Mouse (Mus musculus) heart, postnatal 4 days (tissue): ENCODE measurements around the gene Prkca. TPM values are rescaled to one million over a fixed set of nuclear protein-coding genes. Genes with fewer than 3 reads are reported as not detected.

Experiments
- DNase-seq: peaks from one replicate; pipeline ENCODE4 v3.0.0; 2021
- total RNA-seq, 2 experiments: library from RNA; stranded (reverse); gene quantifications; 2 replicates each; pipeline ENCODE4 v1.2.3; 2021

The Prkca gene
- total RNA-seq, 2 experiments from 2014 or later = 52.2 to 57.1 TPM

DNA sequence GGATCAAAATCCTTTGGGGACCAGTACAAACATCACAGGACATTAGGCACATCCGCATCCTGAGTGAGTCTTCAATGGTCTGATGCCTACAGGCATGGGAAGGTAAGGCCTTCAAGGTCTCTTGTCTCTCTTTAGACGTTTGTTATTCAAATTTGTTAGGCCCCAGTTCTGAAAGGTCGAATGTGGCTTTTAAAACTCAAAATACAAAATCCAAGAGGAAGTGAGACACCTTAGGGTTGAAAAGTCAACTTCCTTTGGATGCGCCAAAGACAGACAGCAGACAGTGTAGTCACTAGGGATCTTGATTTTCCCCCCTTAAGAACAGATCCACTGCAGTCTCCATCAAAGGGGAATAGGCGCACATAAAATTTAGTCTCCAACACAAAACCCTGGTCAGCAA, 187.6 kb downstream of the Prkca start:
- no peak for DNase-seq

DNA sequence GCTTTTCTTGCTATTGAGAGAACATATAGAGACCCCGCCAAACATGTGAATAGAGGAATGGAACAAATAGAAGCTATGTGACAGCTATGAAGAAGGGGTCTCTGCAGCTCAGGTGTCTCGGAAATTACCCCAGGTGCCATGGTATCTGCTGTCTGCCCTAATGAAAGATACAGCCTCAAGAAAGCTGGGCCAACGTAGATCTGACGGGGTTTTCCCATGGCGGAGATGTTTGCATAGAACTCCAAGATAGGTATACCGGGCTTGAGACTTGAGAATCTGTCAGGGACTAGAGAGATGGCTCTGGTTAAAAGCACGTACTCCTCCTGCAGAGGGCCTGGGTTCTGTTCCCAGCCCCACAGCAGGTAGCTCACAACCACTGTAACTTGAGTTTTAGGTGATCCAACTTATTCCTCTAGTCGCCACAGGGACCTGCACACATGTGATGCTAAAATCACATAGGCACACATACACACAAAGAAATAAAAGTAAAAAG, 188.6 kb downstream of the Prkca start:
- no peak for DNase-seq

DNA sequence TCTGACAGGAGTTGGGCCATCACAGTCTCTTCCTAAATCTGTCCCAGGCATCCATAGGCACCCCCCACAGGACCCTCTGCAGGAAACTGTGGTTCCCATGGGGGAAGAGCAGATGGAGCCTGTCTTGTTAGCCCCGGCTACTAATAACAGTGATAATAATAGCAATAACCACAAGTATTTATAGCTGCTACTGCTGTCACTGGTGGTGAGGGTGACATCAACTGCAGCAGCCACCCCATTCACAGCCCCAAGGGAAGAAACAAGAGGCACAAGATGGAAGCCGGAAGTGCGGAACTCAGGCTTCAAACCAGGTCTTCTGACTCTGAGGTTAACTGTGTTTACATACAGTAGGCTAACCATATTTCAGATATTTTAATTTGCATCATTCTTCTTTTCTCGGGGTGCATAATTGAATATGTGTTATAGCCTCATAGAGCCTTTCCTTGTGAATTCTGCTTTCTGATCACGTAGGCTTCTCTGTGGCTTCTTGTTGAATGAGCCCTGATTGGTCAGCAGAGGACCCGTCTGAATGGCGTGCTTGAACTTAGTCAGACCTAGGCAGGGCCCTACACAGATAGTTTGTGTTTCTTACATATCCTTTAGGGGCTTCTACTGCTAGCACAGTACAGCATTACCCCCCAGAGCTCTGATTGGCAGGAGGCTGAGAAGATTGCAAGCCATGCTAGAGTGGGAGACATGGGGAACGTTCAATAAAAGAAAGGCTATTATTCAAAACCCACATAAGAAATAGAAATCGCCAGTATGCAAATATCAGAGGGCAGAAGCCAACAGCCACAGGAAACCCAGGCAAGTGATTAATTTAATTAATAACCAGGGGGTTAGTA, 189.5 kb downstream of the Prkca start:
- no peak for DNase-seq

DNA sequence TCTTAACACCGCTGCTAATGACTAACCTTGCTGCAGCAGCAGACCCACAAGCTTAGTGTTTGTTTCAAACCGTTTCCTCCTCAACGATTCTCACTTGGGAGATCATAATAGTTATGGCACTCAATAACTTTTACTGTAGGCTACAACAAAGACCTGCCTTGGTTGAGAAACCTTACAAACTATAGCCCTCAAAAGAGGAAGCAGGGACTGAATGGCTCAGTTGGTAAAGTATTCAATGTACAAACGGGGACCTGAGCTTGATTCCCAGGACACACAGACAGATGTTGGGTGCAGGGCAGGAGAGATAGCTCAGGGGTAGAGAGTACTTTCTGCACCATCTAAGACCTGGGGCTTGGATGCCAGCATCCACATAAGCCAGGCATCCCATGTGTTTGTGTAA, 191.1 kb downstream of the Prkca start:
- no peak for DNase-seq

DNA sequence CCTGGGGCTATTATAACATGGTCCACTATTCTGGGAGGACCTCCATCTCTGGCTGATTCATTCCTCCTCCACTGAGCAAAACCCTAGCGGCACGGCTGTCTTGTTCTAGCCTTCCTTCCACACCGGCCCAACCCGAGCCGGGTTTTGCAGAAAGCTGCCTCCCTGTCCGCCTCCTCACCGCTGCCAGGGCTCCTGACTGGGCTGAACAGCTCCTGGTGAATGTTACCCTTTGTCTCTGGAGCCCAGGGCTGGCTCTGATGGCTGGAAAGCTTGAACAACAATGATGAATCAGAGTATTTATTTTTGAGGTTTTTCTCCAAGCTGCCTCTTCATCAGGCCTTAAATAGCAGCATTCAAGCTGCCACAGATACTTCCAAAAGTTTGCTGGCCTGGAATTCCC, 193.3 kb downstream of the Prkca start:
- DNase-seq = peak; percentile 75

DNA sequence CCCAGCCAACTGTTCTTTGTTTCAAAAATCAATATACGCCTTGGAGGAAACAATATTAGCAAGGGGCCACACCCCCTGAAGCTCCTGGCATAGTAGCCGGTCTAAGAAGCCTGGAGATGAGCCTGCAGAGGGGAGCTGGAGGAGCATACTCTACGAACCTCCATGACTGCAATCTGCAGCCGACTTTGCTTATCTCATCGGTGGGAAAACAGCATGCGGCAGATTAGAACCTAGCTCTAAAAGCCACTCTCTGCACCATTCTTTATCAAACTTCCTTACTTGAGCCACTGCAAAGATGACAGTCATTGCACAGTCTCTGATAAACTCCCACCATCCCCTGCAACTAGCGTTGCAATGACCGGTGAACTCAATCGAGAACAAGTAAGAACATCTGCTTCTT, 194.5 kb downstream of the Prkca start:
- no peak for DNase-seq

DNA sequence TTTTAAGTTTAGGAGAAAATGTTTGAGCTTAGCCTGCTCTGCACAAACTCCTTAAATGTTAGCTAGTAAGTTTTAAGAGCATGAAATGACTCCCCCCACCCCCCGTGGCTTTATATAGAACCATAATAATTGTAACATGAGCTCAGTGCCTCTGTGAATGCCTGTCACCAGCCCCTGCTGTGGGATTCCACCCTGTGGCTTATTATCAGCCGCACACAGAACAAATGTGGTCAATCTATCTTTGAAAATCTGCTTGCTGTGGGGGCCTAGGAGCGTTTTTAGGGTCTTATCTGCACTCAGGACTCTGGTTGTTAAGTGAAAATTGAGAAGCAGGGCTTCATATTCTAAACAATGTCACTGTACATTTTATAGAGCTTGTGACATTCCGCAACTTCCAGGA, 195.2 kb downstream of the Prkca start:
- no peak for DNase-seq

DNA sequence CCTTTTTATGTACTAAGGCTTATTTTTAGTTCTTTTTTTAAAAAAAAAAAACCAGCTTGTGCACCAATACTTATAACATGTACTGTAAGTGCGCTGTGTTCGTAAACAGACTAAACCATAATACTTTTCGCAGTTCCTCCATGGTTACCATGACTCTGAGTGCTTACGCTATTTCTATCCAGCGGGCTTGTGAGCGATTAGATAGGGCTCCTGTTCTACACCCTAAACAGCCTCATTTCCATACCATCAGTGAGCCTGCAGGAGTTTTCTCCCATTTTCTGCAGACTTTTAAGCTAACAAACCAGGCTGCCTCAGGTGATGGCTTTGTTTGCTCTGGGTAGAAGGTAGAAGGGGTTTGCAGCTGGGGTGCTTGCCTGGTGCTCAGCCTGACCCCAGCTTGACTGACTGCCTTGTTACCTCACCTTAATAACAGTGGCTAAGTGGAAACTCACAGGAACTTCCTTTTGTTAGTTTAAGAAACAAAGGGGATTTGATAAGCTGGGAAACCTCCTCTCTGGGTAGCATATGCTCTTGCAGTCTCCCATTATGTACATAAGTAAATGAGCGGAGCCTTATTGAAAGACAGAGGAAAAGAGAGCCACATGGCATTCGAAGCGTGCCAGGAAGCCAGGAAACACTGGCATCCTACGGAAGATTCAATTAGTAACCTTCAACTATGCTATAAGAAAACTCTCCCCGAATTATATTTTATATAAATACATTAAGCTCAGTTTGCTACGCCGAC, 197.8 kb downstream of the Prkca start:
- no peak for DNase-seq

DNA sequence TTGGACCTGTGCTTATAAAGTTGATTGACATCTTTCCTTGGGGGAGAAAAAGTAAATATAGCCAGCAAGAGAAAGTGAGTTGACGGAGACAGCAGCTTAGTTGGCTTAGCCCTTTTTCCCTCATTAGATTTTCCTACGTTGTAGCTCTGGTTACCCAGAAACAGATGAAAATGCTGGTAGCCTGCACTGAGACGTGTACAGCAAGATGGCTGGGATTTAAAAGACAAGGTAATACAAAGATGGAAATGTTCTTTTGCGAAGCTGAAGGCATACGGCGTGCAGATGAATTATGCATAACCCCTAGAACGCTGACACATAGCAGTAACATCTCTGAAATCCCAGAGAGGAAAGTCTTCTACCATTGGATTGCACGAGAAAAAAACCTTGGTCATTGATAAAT, 198.6 kb downstream of the Prkca start:
- no peak for DNase-seq

DNA sequence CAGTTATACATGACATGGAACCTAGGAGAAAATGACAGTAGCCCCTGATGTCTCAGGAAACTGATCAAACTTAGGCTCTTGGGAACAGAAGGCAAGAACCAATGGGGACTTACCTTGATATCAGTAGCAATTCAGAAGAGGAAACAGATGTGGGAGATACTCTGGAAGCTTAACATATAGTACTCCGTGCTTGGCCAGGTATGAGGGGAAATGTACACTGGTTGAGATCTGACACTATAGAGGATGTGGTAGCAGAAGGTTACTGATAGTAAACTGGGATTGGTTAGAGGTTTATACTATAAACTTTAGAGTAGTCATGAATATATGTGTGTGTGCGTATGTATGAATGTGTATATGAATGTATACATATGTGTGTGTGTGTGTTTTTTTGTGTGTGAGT, 200.0 kb downstream of the Prkca start:
- DNase-seq = no peak

DNA sequence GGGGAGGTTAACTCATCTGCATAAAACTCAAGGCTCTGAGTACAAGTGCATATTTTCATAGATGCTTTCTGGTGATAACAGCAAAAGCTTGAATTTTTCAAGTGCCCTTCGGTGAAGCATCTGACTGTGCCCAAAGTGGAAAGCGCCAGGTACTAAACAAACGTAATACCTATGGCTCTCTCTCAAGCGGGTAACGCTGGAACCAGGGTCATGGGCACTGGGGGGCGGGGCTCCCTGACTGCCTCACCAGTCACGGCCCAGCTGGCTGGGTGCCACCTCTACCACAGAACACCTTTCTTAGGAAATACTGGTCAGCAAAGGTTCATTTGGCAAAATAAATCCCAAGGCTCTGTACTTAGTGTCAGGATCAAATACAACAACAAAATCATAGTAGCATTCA, 203.7 kb downstream of the Prkca start:
- peak; percentile 34 for DNase-seq

DNA sequence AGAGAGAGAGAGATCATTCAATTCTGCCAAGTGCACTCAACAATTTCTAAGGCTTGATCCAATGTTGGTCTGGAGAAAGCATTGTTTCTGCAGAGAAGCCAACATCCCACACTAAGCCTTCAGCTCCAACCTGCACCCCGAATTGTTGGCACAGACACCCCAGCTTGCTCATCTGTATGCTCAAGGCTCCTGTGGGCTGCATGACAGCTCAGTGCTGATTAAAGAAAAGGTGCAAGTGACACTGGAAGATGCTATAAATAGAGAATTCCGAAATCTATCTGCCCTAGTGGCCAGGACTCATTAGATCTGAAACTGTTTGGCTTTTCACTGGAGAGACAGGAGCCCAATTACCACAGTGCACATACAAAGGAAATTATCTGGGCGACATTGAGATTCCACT, 207.4 kb downstream of the Prkca start:
- no peak for DNase-seq

DNA sequence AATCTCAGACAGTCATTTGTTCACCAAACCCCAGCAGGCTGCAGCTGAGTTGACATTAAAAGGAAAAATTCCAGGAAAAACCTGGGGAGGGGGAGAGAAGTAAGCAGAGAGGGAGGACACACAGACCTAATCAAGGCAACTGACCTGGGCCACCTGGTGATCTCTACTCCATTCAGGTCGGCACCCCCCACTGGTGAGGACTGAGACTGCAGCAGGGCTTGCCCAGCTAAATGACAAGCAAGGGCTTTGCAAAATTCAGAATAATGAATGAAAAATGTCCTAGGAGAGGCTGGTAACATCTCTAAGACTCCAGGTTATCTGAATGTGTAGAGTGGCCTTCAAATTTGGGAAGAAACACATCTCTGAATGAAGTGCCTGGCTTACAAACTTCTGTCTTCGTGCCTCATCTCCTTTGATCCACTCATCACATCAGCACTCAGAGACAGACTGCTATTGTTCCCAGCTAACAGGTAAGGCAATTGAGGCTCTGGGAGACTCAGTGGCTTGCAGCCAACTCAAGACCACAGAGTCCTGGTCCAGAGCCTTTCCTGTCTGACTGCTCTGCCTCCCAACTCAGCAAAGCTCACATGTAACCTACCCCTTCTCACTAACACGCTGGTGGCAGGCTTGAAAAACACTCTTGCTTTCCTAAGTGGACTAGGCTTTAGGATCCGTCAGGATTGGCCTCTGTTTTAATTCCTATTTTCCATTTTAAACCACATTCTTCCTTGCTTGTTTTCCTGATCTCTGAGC, 208.1 kb downstream of the Prkca start:
- DNase-seq = no peak

DNA sequence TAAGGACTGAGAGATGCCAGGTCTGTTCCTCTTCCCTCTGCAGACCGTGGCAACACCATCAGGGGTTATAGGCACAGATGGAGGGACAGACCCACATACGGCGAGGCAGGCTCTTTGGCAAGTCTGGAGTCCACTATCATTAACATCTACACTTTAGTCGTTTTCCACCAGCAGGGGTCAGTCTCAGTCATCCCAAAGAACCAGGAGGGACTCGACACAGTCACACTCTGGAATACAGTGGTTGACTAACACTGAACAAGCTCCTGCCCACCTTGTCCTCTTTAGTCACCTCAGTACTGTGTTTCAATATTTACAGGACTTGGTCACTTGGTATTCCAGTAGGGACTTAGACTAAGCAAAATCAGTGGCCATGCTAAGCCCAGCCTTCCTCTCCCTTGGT, 215.1 kb downstream of the Prkca start:
- DNase-seq = peak; percentile 73

DNA sequence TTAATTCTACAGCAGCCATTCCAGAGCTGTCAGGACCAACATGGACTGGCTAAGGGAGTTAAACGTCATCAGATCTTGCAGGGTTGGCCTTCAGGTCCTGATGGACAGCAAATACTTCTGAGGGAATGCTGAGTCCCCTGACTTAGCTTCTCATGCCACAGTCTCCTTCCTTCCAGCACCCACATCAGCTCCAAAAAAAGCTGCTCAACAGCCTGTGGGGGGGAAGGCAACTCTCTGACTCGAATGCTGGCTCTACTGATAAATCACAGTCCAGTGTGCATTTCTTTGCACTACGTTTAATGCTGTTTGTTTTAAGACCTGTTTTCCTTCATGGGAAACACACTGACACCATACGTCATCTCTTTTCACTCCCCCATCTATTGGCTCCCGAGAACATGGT, 215.8 kb downstream of the Prkca start:
- no peak for DNase-seq

DNA sequence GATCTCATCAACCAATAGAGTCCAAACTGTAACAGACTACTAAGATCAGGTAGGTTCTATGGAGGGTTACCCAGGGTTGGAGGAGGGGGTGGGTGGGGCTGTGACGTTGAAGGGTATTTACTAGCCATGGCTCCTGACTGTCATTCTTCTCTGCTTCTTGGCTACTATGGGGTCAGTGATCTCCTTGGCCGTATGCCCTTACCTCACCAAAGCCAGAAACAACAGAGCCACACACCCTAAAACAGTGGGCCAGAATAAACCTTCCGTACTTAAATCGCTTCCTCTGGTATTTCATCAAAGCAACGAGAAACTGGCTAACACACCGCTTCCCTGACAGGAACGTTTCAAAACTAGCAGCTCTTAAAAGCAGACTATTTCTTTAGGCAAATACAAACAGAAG, 221.2 kb downstream of the Prkca start:
- DNase-seq = no peak

DNA sequence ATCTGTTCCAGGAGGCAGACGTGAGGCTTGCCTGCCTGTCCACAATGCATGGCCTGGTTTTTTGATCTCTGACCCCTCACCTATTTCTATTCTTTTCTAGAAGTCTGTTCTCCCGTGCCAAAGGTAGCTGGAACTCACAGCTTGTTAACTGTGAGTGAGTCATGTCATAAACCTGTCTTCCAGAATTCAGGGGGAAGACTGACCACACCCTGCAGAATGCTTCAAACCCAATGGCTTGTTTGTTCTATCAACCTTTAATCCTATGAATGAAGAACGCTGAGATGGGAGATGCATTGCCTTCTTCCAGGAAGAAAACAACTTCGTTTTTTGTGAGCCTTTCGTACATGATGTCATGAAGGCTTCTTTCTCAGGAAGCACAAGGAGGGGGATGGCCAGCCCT, 223.0 kb downstream of the Prkca start:
- DNase-seq = no peak

DNA sequence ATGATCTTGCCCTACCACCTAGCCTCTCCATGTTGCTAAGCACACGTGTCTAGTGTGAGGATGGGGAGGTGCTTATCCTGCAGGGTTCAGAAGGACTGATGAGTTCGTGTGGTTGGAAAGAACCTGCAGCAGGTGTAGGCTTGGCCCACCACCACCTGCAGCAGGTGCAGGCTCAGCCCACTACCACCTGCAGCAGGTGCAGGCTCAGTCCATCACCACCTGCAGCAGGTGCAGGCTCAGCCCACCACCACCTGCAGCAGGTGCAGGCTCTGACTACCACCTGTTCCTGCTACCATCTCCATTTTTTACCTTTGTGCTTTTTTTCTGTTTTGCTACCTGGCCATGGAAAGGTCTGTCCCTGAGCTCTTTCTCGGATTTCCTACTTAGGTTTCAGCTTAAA, 223.9 kb downstream of the Prkca start:
- no peak for DNase-seq

DNA sequence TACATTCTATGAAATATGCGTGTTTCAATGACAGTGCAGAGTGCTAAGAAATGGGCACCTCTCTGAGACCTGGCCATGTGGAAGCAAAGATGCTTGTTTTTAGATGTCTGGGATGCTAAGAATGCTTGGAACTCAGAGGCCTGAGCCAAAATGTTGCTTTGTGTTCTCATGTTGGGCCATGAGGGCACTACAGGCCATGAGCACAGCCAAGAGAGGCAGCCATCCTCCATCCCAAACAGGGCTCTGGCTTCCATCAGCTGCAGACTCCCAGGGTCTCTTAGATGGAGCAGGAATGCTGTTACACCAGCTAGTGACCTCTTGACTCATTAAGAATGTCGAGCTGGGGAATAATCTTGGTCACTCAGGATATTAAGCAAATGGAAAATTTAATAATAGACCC, 224.9 kb downstream of the Prkca start:
- DNase-seq = no peak

DNA sequence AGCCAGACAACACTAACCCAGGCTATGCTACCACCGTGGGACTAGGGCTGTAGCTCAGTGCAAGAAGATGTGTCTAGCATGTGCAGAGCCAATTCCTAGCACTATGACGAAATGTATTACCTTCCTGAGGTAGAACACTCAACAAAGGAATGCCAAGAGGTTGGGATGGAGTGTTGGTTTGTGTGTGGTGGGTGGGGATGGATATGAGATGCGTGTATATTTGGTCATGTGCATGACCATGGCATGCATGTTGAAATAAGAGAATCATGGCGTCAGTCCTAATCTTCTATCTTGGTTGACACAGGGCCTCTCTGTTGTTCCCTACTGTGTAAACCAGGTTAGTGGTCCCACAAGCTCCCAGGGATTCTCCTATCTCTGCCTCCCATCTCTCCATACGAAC, 225.5 kb downstream of the Prkca start:
- no peak for DNase-seq

DNA sequence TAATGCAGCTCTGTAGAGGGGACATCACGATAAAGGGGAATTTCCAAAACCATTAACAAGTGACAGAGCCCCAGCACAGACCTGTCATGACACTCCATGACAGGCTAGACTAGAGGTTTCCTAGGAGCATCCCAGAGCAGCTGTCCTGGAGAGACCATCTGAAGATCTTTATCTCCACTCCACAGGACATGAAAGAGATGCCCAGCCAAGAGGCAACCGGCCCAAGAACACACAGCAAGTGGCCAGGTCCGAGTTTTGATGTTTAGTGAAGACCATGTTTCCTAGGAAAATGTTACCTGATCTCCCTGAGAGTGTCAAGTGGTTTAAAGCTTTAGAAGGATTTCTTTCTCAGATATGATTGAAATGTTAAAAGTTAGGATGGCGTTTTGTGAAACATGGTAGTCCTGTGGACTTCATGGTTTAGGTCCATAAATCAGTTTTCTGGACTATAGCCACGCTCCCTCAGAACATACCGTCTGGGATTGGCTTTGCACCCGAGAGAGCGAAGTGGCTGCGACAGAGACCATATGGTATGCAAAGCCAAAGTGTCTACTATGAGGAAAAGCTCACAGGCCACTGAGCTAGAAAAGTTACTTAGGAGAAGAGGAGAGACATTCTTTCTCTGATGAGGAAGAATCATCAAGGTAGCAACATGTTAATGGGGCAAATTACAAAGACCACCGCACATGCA, 226.2 kb downstream of the Prkca start:
- DNase-seq = no peak

DNA sequence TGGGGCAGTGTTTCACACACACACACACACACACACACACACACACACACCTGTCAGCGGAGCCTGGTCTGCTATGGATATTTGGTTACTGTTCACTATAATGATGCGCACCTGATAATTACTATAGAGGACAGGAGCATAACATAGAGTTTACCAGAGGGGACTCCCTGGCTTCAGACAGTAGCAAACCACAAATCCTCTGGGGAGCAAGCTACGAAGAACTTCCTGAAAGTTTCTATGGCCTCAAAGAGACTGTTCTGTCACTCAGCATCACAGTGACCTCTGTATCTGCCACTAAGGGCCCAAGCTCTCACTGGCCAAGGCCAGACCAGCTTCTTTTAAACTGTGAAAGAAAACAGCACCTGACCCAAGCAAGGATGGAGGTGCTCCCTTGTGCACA, 229.6 kb downstream of the Prkca start:
- DNase-seq = no peak

DNA sequence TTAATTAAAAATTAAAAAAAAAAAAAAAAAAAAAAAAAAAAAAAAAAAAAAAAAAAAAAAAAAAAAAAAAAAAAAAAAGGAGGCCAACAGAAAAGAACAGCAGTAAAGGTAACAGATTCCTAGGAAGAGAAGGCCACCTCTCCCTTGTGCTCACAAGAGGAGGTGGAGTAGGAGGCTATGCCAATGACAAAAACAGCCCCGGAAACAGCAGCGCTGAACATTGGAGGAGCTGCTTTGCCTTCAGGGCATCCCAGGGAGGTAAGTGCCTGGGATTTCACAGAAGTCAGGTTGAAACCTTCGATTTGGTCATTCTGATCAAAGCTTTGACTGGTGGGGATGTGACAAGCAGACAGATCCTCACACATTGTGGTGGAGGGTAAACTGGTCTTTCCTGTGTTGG, 231.3 kb downstream of the Prkca start:
- no peak for DNase-seq
